Mouse (Mus musculus) intestine, embryonic 15.5 days (tissue): ENCODE data around the gene Prdm1. TPM values are rescaled to one million over a fixed set of nuclear protein-coding genes. Genes with fewer than 3 reads are reported as not detected.

Source experiments
- ATAC-seq: fragments of 200-750 bp; cut with Nextera tagmentation; 2 replicates; pipeline ENCODE4 v1.8.0; 2017; ENCODE audit warnings: moderate TSS enrichment, moderate library complexity
- H3K27ac ChIP-seq: fragments of 300-500 bp; sonication (generic); 2 replicates; pipeline ENCODE4 v1.5.1; 2015; ENCODE audit warnings: mild to moderate bottlenecking, inconsistent platforms
- H3K27me3 ChIP-seq: fragments of 300-500 bp; sonication (generic); replicated peaks from 2 replicates; pipeline ENCODE4 v1.6.1; 2015; ENCODE audit warnings: inconsistent platforms
- H3K36me3 ChIP-seq: fragments of 300-500 bp; sonication (generic); 2 replicates; pipeline ENCODE4 v1.6.1; 2015; ENCODE audit warnings: inconsistent platforms
- H3K4me1 ChIP-seq: fragments of 300-500 bp; sonication (generic); replicated peaks from 2 replicates; pipeline ENCODE4 v1.6.1; 2015; ENCODE audit warnings: inconsistent platforms
- H3K4me2 ChIP-seq: fragments of 300-500 bp; sonication (generic); replicated peaks from 2 replicates; pipeline ENCODE4 v1.6.1; 2015; ENCODE audit warnings: mild to moderate bottlenecking, inconsistent platforms
- H3K4me3 ChIP-seq: fragments of 300-500 bp; sonication (generic); replicated peaks from 2 replicates; pipeline ENCODE4 v1.5.1; 2015; ENCODE audit warnings: inconsistent platforms
- H3K9ac ChIP-seq: fragments of 300-500 bp; sonication (generic); 2 replicates; pipeline ENCODE4 v1.6.1; 2015; ENCODE audit warnings: inconsistent platforms
- H3K9me3 ChIP-seq: fragments of 300-500 bp; sonication (generic); 2 replicates; pipeline ENCODE4 v1.6.1; 2016; ENCODE audit warnings: inconsistent platforms
- WGBS: fragments of 180-500 bp; shearing (Covaris S2); methylation state at CpG from one replicate; pipeline ENCODE4 v1.1.7; 2015; 5-methylcytosine and 5-hydroxymethylcytosine counted together
- polyA plus RNA-seq: library from polyadenylated mRNA; unstranded; fragments of >200 nt; fragmentation: Nextera tagmentation; extraction: Ambion mirVana; gene quantifications from 2 replicates; pipeline ENCODE4 v1.2.1, GENCODE M21; 2015

Prdm1 gene
- polyA plus RNA-seq, result 21.2 and 22.0 TPM in 2 replicates

- ATAC-seq, result 0 out of 2 replicates have a peak, but pooled peaks have one; percentile 13
- H3K4me2 ChIP-seq, result peak within 1 kb of the TSS; percentile 78
- peaks cover 8% of the 10 kb centered on the region for H3K4me1 ChIP-seq
- H3K36me3 ChIP-seq, result no peaks in the 10 kb centered on the region
- H3K4me3 ChIP-seq, result peak within 1 kb of the TSS; percentile 53
- 3% methylated on average over 25 of the region's 25 CpGs for WGBS
- H3K9me3 ChIP-seq, result no peaks in the 10 kb centered on the region
- H3K27ac ChIP-seq, result peak within 1 kb of the TSS; percentile 88
- H3K9ac ChIP-seq, result peak within 1 kb of the TSS; percentile 54
- 0 out of 2 replicates have a peak, but pooled peaks cover 8% of the 10 kb centered on the region for H3K27me3 ChIP-seq
Observed at GRCm38 (mm10) chr10:44528291-44529082, at the start of gene Prdm1. TSS of gene Prdm1 (minus strand) at chr10:44528501.

GRCm38 (mm10) chr10:44565971-44566370 is 37.7 kb upstream of the Prdm1 start:
- Histone ChIP-seq H3K27me3 (no peaks in the 10 kb centered on the region), H3K4me3 (no peak overlapping the region), H3K27ac (no peak overlapping the region), H3K9ac (no peak overlapping the region), H3K36me3 (no peaks in the 10 kb centered on the region), H3K9me3 (no peaks in the 10 kb centered on the region), H3K4me1 (no peaks in the 10 kb centered on the region), H3K4me2 (no peak overlapping the region)
- 76% methylated on average over 3 of the region's 3 CpGs for WGBS
- no peak for ATAC-seq

- Histone ChIP-seq H3K9ac (no peak overlapping the region), H3K4me1 (no peaks in the 10 kb centered on the region), H3K27me3 (no peaks in the 10 kb centered on the region), H3K27ac (no peak overlapping the region), H3K36me3 (no peaks in the 10 kb centered on the region), H3K9me3 (no peaks in the 10 kb centered on the region), H3K4me3 (no peak overlapping the region), H3K4me2 (no peak overlapping the region)
- ATAC-seq, result no peak
- 94% methylated on average over 2 of the region's 2 CpGs for WGBS
Observed at GRCm38 (mm10) chr10:44565109-44565508, 36.8 kb upstream of the Prdm1 start.

GRCm38 (mm10) chr10:44556845-44557244 is 28.5 kb upstream of the Prdm1 start:
- Histone ChIP-seq H3K27me3 (no peaks in the 10 kb centered on the region), H3K9ac (no peak overlapping the region), H3K4me2 (no peak overlapping the region), H3K36me3 (no peaks in the 10 kb centered on the region), H3K4me1 (no peaks in the 10 kb centered on the region), H3K4me3 (no peak overlapping the region), H3K9me3 (no peaks in the 10 kb centered on the region), H3K27ac (no peak overlapping the region)
- ATAC-seq, result no peak
- 83% methylated on average over 4 of the region's 4 CpGs for WGBS

GRCm38 (mm10) chr10:44555317-44555716 is 27.0 kb upstream of the Prdm1 start:
- Histone ChIP-seq H3K27ac (no peak overlapping the region), H3K9me3 (no peaks in the 10 kb centered on the region), H3K27me3 (no peaks in the 10 kb centered on the region), H3K9ac (no peak overlapping the region), H3K4me2 (no peak overlapping the region), H3K4me3 (no peak overlapping the region), H3K4me1 (no peaks in the 10 kb centered on the region), H3K36me3 (no peaks in the 10 kb centered on the region)
- 51% methylated on average over 2 of the region's 2 CpGs for WGBS
- ATAC-seq, result no peak

GRCm38 (mm10) chr10:44553648-44554047 is 25.3 kb upstream of the Prdm1 start:
- Histone ChIP-seq H3K36me3 (no peaks in the 10 kb centered on the region), H3K4me1 (no peaks in the 10 kb centered on the region), H3K9me3 (no peaks in the 10 kb centered on the region), H3K27ac (no peak overlapping the region), H3K9ac (no peak overlapping the region), H3K4me3 (no peak overlapping the region), H3K27me3 (no peaks in the 10 kb centered on the region), H3K4me2 (no peak overlapping the region)
- WGBS, result 87% methylated on average over 1 of the region's 1 CpGs
- no peak for ATAC-seq

- no peaks in the 10 kb centered on the region for H3K9me3 ChIP-seq
- ATAC-seq, result peak; percentile 31; the same call in 1 of the 2 replicates
- no peaks in the 10 kb centered on the region for H3K36me3 ChIP-seq
- no peaks in the 10 kb centered on the region for H3K27me3 ChIP-seq
- H3K4me3 ChIP-seq, result no peak overlapping the region
- 24% methylated on average over 14 of the region's 14 CpGs for WGBS
- H3K4me2 ChIP-seq, result peak overlapping the region; percentile 5; the same call in 1 of the 2 replicates
- H3K9ac ChIP-seq, result no peak overlapping the region
- no peak overlapping the region for H3K27ac ChIP-seq
- 0 out of 2 replicates have a peak, but pooled peaks cover 8% of the 10 kb centered on the region for H3K4me1 ChIP-seq
Observed at GRCm38 (mm10) chr10:44539033-44539578, 10.8 kb upstream of the Prdm1 start.

- Histone ChIP-seq H3K4me1 (0 out of 2 replicates have a peak, but pooled peaks cover 8% of the 10 kb centered on the region), H3K9me3 (no peaks in the 10 kb centered on the region), H3K4me2 (no peak overlapping the region), H3K27me3 (no peaks in the 10 kb centered on the region), H3K9ac (no peak overlapping the region), H3K4me3 (no peak overlapping the region), H3K27ac (no peak overlapping the region), H3K36me3 (no peaks in the 10 kb centered on the region)
- WGBS, result 68% methylated on average over 6 of the region's 6 CpGs
- no peak for ATAC-seq
Observed at GRCm38 (mm10) chr10:44538137-44538536, 9.8 kb upstream of the Prdm1 start.

GRCm38 (mm10) chr10:44530067-44530360 is 1.7 kb upstream of the Prdm1 start:
- Histone ChIP-seq H3K9me3 (no peaks in the 10 kb centered on the region), H3K9ac (peak overlapping the region; percentile 49; the same call in 1 of the 2 replicates), H3K4me1 (peaks cover 8% of the 10 kb centered on the region), H3K36me3 (no peaks in the 10 kb centered on the region), H3K27ac (no peak overlapping the region), H3K27me3 (0 out of 2 replicates have a peak, but pooled peaks cover 8% of the 10 kb centered on the region), H3K4me2 (peak overlapping the region; percentile 78), H3K4me3 (peak overlapping the region; percentile 53)
- 10% methylated on average over 5 of the region's 5 CpGs for WGBS
- ATAC-seq, result no peak

- Histone ChIP-seq H3K27me3 (0 out of 2 replicates have a peak, but pooled peaks cover 8% of the 10 kb centered on the region), H3K4me1 (peaks cover 8% of the 10 kb centered on the region), H3K9me3 (no peaks in the 10 kb centered on the region), H3K27ac (peak overlapping the region; percentile 88; the same call in 1 of the 2 replicates), H3K36me3 (no peaks in the 10 kb centered on the region), H3K4me3 (peak overlapping the region; percentile 53), H3K9ac (peak overlapping the region; percentile 49), H3K4me2 (peak overlapping the region; percentile 78)
- ATAC-seq, result peak; percentile 97
- WGBS, result under 1% methylated on average over 42 of the region's 42 CpGs
Observed at GRCm38 (mm10) chr10:44529218-44530066, 1.1 kb upstream of the Prdm1 start.

- Histone ChIP-seq H3K36me3 (no peaks in the 10 kb centered on the region), H3K4me2 (peak overlapping the region; percentile 78), H3K27ac (peak overlapping the region; percentile 88; the same call in 1 of the 2 replicates), H3K9me3 (no peaks in the 10 kb centered on the region), H3K4me1 (peaks cover 8% of the 10 kb centered on the region), H3K27me3 (0 out of 2 replicates have a peak, but pooled peaks cover 8% of the 10 kb centered on the region), H3K9ac (peak overlapping the region; percentile 54), H3K4me3 (peak overlapping the region; percentile 53)
- WGBS, result 1% methylated on average over 16 of the region's 16 CpGs
- ATAC-seq, result no peak; the same call in 1 of the 2 replicates
Observed at GRCm38 (mm10) chr10:44527651-44528050, 650 bp downstream of the Prdm1 start.
